Mouse (Mus musculus): Measurements from ENCODE around the gene Epas1. TPM values are rescaled to one million over a fixed set of nuclear protein-coding genes. Genes with fewer than 3 reads are reported as not detected.

Gene Epas1
- total RNA-seq, 2 experiments from 2014 or later = 90.7 to 91.1 TPM

- DNase-seq = no peak
Measured at GRCm38 (mm10) chr17:86829383-86830175, 76.1 kb downstream of the Epas1 start.

GRCm38 (mm10) chr17:86830893-86831292, 77.4 kb downstream of the Epas1 start:
- DNase-seq = no peak

GRCm38 (mm10) chr17:86832562-86833327, 79.2 kb downstream of the Epas1 start:
- DNase-seq = no peak

DNA sequence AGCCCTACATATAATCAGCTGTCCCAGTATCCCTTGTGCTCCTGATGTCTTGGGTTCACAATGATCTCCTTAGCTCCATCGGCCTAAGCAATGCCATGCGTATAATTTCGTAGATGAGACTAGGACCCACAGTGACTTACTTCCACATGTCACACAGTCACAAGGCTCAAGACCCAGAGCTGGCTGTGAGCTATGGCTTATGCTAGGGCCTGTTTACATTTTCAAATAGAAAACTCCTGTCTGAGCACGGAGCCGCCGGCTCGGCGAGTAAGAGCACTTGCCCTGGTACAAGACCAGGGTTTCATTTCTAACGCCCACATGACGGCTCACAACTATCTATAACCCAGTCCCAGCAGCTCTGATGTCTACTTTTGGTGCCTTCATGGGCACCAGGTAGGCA, 80.4 kb downstream of the Epas1 start:
- DNase-seq = no peak

- no peak for DNase-seq
Measured at GRCm38 (mm10) chr17:86839308-86839707, 85.8 kb downstream of the Epas1 start.

DNA sequence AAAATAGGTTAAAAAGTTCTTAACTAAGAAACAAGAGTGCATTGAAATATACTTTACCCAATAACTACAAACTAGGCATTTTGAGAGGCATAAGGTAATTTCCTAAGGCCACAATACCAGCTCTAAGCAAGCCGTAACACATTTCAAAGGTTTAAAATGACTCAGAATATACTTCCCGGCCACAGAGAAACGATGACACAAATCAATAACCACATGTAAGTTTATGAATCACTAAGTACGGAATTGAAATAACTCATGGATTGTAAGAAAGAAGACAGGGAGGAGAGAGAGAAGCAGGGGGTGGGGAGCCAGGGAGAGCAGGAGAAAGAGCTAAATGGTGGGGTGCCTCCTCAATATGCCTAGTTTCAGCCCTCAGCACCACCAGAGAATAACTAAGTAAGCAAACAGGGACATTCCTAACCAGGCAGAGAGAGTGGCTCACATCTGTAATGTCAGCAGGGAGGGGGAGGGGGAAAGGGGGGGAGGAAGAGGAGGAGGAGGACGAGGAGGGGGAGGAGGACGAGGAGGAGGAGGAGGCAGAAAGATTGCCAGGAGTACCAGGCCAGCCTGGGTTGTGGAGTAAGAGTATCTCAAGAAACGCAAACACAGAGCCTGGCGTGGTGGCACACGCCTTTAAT, 97.3 kb downstream of the Epas1 start:
- no peak for DNase-seq

DNA sequence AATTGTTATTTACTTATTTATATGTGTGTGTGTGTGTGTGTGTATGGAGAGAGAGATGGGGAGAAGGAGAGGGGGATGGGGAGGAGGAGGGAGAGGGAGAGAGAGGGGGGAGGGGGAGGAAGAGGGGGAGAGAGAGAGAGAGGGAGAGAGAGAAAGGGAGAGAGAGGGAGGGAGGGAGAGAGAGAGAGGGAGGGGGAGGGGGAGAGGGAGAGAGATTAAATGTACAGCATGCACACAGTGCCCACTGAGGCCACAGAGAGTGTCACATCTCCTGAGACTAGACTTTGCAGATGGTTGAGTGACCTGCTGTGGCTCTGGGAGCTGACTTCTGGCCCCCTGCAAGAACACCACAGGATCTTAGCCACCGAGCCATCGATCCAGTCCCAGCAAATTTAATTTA, 98.3 kb downstream of the Epas1 start:
- no peak for DNase-seq

- no peak for DNase-seq
Measured at GRCm38 (mm10) chr17:86852591-86853031, 99.1 kb downstream of the Epas1 start.

- no peak for DNase-seq
Measured at GRCm38 (mm10) chr17:86870586-86870985, 117.1 kb downstream of the Epas1 start.

GRCm38 (mm10) chr17:86872643-86873042, 119.1 kb downstream of the Epas1 start:
- DNase-seq = no peak

DNA sequence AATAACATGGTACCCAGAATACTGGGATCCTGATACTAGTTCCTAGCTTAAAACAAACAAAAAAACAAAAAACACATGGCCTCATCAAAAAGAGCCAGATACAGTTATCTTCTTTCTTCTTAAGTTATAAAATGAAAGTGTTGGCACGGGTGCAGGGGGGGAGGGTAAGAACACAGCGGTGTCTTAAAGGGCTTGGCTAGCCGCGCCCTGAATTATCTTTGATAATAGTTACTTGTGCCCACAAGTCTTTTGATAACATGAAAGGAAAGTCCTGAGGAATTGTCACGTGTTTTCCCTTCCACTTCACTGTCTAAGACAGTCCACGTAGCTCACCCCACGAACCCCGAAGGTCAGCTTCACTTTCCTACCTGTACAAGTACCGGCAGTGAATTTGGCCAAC, 123.4 kb downstream of the Epas1 start:
- DNase-seq = no peak

- no peak for DNase-seq
Measured at GRCm38 (mm10) chr17:86877747-86878146, 124.2 kb downstream of the Epas1 start.

DNA sequence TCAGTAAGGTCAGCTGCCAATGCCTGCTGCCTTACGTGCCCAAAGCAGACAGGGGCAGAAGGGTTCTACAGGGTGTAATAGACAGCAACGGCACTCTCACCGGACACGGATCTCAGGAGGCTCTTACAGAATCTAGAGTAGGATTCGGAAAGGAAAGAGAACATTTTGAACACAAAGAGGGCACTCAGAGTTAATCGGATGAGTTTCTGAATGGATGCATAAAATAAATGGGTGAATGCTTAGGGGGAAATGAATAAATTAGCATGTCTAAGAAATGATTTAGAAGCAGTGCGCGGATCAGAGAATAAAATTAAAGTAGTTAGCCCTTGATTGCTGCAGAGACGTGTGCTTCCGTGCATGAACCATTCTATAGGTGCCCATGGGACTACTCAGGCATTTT, 126.6 kb downstream of the Epas1 start:
- DNase-seq = no peak

DNA sequence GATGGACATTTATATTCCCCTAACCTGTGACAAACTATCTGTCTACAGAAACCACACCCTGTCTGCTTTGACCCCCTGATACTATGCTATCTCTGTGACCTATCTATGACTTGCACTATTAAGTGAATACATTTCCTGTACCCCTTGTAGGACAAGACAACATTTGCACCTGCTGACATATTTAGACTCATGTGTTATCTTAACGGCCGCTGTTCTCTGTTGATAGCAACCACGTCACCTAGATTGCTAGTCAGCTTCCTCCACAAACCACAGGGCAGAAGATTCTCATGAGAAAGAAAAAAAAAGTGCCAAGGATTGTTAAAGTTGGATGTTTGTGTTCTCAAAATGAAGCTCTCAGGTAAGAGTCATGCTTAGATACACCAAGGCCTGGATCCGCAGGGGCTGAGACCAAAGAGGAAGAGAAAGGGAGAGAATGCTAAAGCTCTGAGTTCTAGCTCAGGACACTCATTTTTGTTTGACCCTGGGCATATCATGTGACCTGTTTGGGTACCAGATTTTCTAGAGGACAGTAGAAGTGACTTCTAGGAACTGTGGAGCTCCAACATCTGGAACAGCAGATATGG, 127.1 kb downstream of the Epas1 start:
- DNase-seq = no peak

Other genes starting within 250 kb of the Epas1 start
- gene Gm10309, start 248.5 kb upstream of the Epas1 start, total RNA-seq (2021) = not detected
- not detected for gene Tmem247, start 163.6 kb downstream of the Epas1 start, total RNA-seq (2021)
- not detected for gene Atp6v1e2, start 194.2 kb downstream of the Epas1 start, total RNA-seq (2021)
- gene Rhoq, start 209.4 kb downstream of the Epas1 start, total RNA-seq (2021) = 10 to 100 TPM; 33.6 to 36.8 TPM

Measured in layer of hippocampus, postnatal 36 days (tissue).